Mouse (Mus musculus): ENCODE results near the gene Lrrc25. TPM values are rescaled to one million over a fixed set of nuclear protein-coding genes. Genes with fewer than 3 reads are reported as not detected.

Lrrc25 gene
- polyA plus RNA-seq, 1 experiment from 2014 or later = 0.20 TPM

GRCm38 (mm10) chr8:70597417-70598272 is 18.3 kb upstream of the Lrrc25 start:
- WGBS = 4% methylated on average over 44 of the region's 68 CpGs
- Histone ChIP-seq H3K4me1 (ENCODE audit: control insufficient read depth, insufficient read depth, low read length) (peaks cover 54% of the 10 kb centered on the region), H3K27ac (ENCODE audit: low read depth, low read length) (no peak overlapping the region)

DNA sequence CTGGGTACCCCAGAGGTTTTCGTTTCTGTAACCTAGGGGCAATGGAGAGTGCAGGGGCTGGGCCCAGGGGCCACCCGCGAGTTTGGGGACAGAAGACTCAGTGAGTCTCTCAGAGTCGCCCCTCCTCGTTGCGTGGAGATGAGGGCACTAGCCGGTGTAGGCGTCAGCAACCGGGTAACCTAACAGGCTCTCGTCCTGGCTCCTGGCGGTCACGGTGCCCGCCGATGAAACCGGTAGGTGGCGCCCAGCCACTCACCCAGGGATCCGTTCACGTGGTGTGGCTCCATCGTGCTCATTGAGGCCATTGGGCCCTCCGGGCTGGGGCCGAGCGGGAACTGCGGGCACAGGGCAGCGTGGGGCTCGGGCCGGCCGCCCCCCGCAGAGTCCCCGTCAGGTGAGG is 17.7 kb upstream of the Lrrc25 start:
- Histone ChIP-seq H3K27ac (ENCODE audit: low read depth, low read length) (no peak overlapping the region), H3K4me1 (ENCODE audit: control insufficient read depth, insufficient read depth, low read length) (peaks cover 54% of the 10 kb centered on the region), H3K36me3 (ENCODE audit: control insufficient read depth, insufficient read depth, low read length) (no peaks in the 10 kb centered on the region; the same call in 1 of the 2 replicates), H3K9ac (replicated peaks; ENCODE audit: low read depth, low read length) (peak overlapping the region; percentile 58), H3K9me3 (ENCODE audit: control insufficient read depth, low read length) (no peaks in the 10 kb centered on the region), H3K4me3 (ENCODE audit: low read depth, low read length) (peak overlapping the region; percentile 31), H3K27me3 (ENCODE audit: control insufficient read depth, insufficient read depth, low read length) (no peaks in the 10 kb centered on the region), H3K4me2 (ENCODE audit: low read depth, low read length) (peak overlapping the region; percentile 68)
- under 1% methylated on average over 28 of the region's 29 CpGs for WGBS
- ATAC-seq (ENCODE audit: low read depth) = peak; percentile 10; the same call in 1 of the 2 replicates

More at GRCm38 (mm10) chr8:70597417-70598272, 18.3 kb upstream of the Lrrc25 start:
- no peaks in the 10 kb centered on the region for H3K9me3 ChIP-seq (ENCODE audit: control insufficient read depth, low read length)
- no peak for ATAC-seq (ENCODE audit: low read depth)
- no peaks in the 10 kb centered on the region; the same call in 1 of the 2 replicates for H3K36me3 ChIP-seq (ENCODE audit: control insufficient read depth, insufficient read depth, low read length)
- H3K4me2 ChIP-seq (ENCODE audit: low read depth, low read length) = peak overlapping the region; percentile 68
- H3K4me3 ChIP-seq (ENCODE audit: low read depth, low read length) = peak overlapping the region; percentile 31
- peak overlapping the region; percentile 58 for H3K9ac ChIP-seq (replicated peaks; ENCODE audit: low read depth, low read length)
- no peaks in the 10 kb centered on the region for H3K27me3 ChIP-seq (ENCODE audit: control insufficient read depth, insufficient read depth, low read length)

DNA sequence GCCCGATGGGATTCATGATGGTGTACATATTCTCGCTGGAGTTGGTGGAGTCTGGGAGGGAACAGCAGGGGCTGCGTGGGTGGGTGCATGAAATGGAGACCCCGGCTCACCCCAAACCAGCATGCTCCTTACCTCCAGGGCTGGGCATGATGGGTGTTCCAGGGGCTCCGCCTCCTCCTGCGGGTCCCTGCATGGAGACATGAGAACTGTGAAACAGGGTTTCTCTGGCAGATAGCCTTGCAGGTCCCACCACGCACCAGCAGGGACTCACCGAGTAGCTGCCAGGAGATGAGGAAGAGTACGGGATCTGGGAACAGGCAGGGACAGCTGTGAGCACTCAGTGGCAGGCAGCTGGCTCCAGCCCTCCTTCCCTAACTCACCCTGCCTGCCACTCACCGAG is 17.2 kb upstream of the Lrrc25 start:
- Histone ChIP-seq H3K9ac (replicated peaks; ENCODE audit: low read depth, low read length) (no peak overlapping the region; the same call in 1 of the 2 replicates), H3K4me3 (ENCODE audit: low read depth, low read length) (peak overlapping the region; percentile 31), H3K27me3 (ENCODE audit: control insufficient read depth, insufficient read depth, low read length) (no peaks in the 10 kb centered on the region), H3K9me3 (ENCODE audit: control insufficient read depth, low read length) (no peaks in the 10 kb centered on the region), H3K4me2 (ENCODE audit: low read depth, low read length) (peak overlapping the region; percentile 68), H3K27ac (ENCODE audit: low read depth, low read length) (no peak overlapping the region), H3K36me3 (ENCODE audit: control insufficient read depth, insufficient read depth, low read length) (no peaks in the 10 kb centered on the region; the same call in 1 of the 2 replicates), H3K4me1 (ENCODE audit: control insufficient read depth, insufficient read depth, low read length) (peaks cover 52% of the 10 kb centered on the region)
- no peak for ATAC-seq (ENCODE audit: low read depth)
- 16% methylated on average over 10 of the region's 10 CpGs for WGBS

GRCm38 (mm10) chr8:70599507-70600290 is 16.3 kb upstream of the Lrrc25 start:
- H3K9ac ChIP-seq (replicated peaks; ENCODE audit: low read depth, low read length) = no peak overlapping the region
- no peak for ATAC-seq (ENCODE audit: low read depth)
- H3K4me2 ChIP-seq (ENCODE audit: low read depth, low read length) = no peak overlapping the region
- no peaks in the 10 kb centered on the region; the same call in 1 of the 2 replicates for H3K36me3 ChIP-seq (ENCODE audit: control insufficient read depth, insufficient read depth, low read length)
- peaks cover 49% of the 10 kb centered on the region for H3K4me1 ChIP-seq (ENCODE audit: control insufficient read depth, insufficient read depth, low read length)
- 86% methylated on average over 12 of the region's 12 CpGs for WGBS
- no peaks in the 10 kb centered on the region for H3K27me3 ChIP-seq (ENCODE audit: control insufficient read depth, insufficient read depth, low read length)
- no peaks in the 10 kb centered on the region for H3K9me3 ChIP-seq (ENCODE audit: control insufficient read depth, low read length)
- no peak overlapping the region for H3K27ac ChIP-seq (ENCODE audit: low read depth, low read length)
- H3K4me3 ChIP-seq (ENCODE audit: low read depth, low read length) = no peak overlapping the region

GRCm38 (mm10) chr8:70600473-70601270 is 15.3 kb upstream of the Lrrc25 start:
- H3K27me3 ChIP-seq (ENCODE audit: control insufficient read depth, insufficient read depth, low read length) = no peaks in the 10 kb centered on the region
- peaks cover 41% of the 10 kb centered on the region for H3K4me1 ChIP-seq (ENCODE audit: control insufficient read depth, insufficient read depth, low read length)
- no peak for ATAC-seq (ENCODE audit: low read depth)
- peak overlapping the region; percentile 43 for H3K4me2 ChIP-seq (ENCODE audit: low read depth, low read length)
- H3K36me3 ChIP-seq (ENCODE audit: control insufficient read depth, insufficient read depth, low read length) = no peaks in the 10 kb centered on the region; the same call in 1 of the 2 replicates
- no peak overlapping the region for H3K4me3 ChIP-seq (ENCODE audit: low read depth, low read length)
- no peak overlapping the region; the same call in 1 of the 2 replicates for H3K9ac ChIP-seq (replicated peaks; ENCODE audit: low read depth, low read length)
- peak overlapping the region; percentile 58 for H3K27ac ChIP-seq (ENCODE audit: low read depth, low read length)
- no peaks in the 10 kb centered on the region for H3K9me3 ChIP-seq (ENCODE audit: control insufficient read depth, low read length)
- 17% methylated on average over 10 of the region's 10 CpGs for WGBS

DNA sequence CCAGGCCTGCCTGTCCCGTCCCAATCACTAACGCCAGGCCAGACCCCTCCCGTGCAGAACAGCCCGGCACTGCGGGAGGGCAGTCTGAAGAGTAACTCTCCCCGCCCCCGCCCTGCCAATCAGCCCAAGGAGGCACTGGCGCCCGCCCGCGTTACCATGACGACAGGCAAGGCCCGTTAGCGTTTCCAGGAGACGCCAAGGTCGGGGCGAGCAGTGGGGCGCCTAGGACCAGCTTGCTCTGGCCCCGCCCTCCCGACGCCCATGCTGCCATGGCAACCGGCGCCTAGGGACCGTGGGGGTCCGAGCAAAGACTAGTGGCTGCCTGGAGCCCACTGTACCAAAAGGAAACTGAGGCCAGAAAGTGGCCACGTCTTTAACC is 14.7 kb upstream of the Lrrc25 start:
- Histone ChIP-seq H3K9me3 (ENCODE audit: control insufficient read depth, low read length) (no peaks in the 10 kb centered on the region), H3K36me3 (ENCODE audit: control insufficient read depth, insufficient read depth, low read length) (no peaks in the 10 kb centered on the region; the same call in 1 of the 2 replicates), H3K4me3 (ENCODE audit: low read depth, low read length) (no peak overlapping the region), H3K27ac (ENCODE audit: low read depth, low read length) (peak overlapping the region; percentile 58), H3K9ac (replicated peaks; ENCODE audit: low read depth, low read length) (no peak overlapping the region), H3K4me2 (ENCODE audit: low read depth, low read length) (peak overlapping the region; percentile 43), H3K27me3 (ENCODE audit: control insufficient read depth, insufficient read depth, low read length) (no peaks in the 10 kb centered on the region), H3K4me1 (ENCODE audit: control insufficient read depth, insufficient read depth, low read length) (peaks cover 41% of the 10 kb centered on the region)
- peak; percentile 58 for ATAC-seq (ENCODE audit: low read depth)
- under 1% methylated on average over 24 of the region's 26 CpGs for WGBS

- ATAC-seq (ENCODE audit: low read depth) = no peak
- Histone ChIP-seq H3K4me1 (ENCODE audit: control insufficient read depth, insufficient read depth, low read length) (peaks cover 42% of the 10 kb centered on the region), H3K9me3 (ENCODE audit: control insufficient read depth, low read length) (no peaks in the 10 kb centered on the region), H3K4me3 (ENCODE audit: low read depth, low read length) (no peak overlapping the region), H3K9ac (replicated peaks; ENCODE audit: low read depth, low read length) (no peak overlapping the region), H3K4me2 (ENCODE audit: low read depth, low read length) (no peak overlapping the region), H3K27me3 (ENCODE audit: control insufficient read depth, insufficient read depth, low read length) (no peaks in the 10 kb centered on the region), H3K36me3 (ENCODE audit: control insufficient read depth, insufficient read depth, low read length) (no peaks in the 10 kb centered on the region; the same call in 1 of the 2 replicates), H3K27ac (ENCODE audit: low read depth, low read length) (no peak overlapping the region)
- 96% methylated on average over 13 of the region's 13 CpGs for WGBS
These were observed 13.7 kb upstream of the Lrrc25 start for GRCm38 (mm10) chr8:70602139-70602811.

DNA sequence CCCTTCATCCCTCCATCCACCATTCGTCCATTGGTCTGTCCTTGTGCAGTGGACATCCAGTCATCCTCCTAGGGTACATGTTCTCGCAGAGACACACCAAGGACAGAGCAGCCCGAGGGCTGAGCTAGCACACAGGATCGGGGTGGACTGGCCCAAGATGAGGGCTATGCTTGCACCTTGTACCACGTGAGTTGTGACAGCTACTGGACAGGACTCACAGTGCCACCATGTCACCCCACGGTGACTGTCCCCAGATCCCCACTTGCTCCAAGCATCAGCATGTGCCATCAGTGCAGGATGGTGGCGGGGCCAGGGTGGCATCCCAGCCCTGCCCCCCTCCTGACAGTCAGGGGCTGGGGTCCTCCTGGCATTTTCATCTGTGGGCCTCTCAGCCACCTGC is 11.4 kb upstream of the Lrrc25 start:
- Histone ChIP-seq H3K9ac (replicated peaks; ENCODE audit: low read depth, low read length) (no peak overlapping the region), H3K4me2 (ENCODE audit: low read depth, low read length) (no peak overlapping the region), H3K27me3 (ENCODE audit: control insufficient read depth, insufficient read depth, low read length) (no peaks in the 10 kb centered on the region), H3K9me3 (ENCODE audit: control insufficient read depth, low read length) (no peaks in the 10 kb centered on the region), H3K36me3 (ENCODE audit: control insufficient read depth, insufficient read depth, low read length) (no peaks in the 10 kb centered on the region; the same call in 1 of the 2 replicates), H3K4me1 (ENCODE audit: control insufficient read depth, insufficient read depth, low read length) (peaks cover 34% of the 10 kb centered on the region), H3K4me3 (ENCODE audit: low read depth, low read length) (no peak overlapping the region), H3K27ac (ENCODE audit: low read depth, low read length) (no peak overlapping the region)
- 86% methylated on average over 7 of the region's 7 CpGs for WGBS
- no peak for ATAC-seq (ENCODE audit: low read depth)

Data from neural tube, embryonic 14.5 days (tissue).